Mouse (Mus musculus): ENCODE results near the gene Csk. TPM values are rescaled to one million over a fixed set of nuclear protein-coding genes. Genes with fewer than 3 reads are reported as not detected.

Gene Csk
- polyA plus RNA-seq, 1 experiment, result 30.7 TPM

DNA sequence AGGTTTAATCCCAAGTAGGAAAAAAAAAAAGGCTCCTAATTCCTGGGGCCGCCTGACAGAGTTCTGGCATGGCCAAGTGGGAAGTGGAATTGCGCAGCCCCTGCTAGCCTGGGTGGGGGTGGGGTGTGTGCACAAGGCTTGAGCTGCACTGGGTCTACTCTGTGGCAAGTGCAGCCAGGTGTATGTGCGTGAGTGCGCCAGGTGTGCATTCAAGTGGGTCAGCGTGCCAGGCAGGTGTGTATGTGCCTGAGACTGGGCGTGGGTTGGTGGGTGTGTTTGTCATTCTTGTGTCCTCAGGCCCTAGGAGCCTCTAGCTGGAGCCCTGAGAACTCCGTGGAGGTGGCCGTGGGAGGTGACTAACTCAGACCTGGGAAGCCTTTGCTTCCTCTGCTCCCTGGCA, 13.1 kb upstream of the Csk start:
- no peak for TF ChIP-seq CTCF (IDR thresholded peaks at IDR 0.05; ENCODE audit: low read depth, low read length)
- TF ChIP-seq POLR2A (IDR thresholded peaks at IDR 0.05; ENCODE audit: insufficient read depth, low read length), result no peak
- TF ChIP-seq EP300 (IDR thresholded peaks at IDR 0.05; ENCODE audit: insufficient read depth, low read depth, low read length), result no peak
- no peak overlapping the region for H3K27ac ChIP-seq (ENCODE audit: insufficient read depth, low read length)
- H3K36me3 ChIP-seq (ENCODE audit: control insufficient read depth, insufficient read depth, low read length, poor library complexity, severe bottlenecking), result no peaks in the 10 kb centered on the region
- H3K9me3 ChIP-seq (replicated peaks; ENCODE audit: control insufficient read depth, insufficient read depth, low read length, poor library complexity, severe bottlenecking), result no peaks in the 10 kb centered on the region
- H3K4me1 ChIP-seq (ENCODE audit: control insufficient read depth, insufficient read depth, low read length), result no peaks in the 10 kb centered on the region
- H3K4me3 ChIP-seq (ENCODE audit: low read depth, low read length), result no peak overlapping the region
- H3K9ac ChIP-seq (ENCODE audit: low read depth, poor library complexity, severe bottlenecking), result no peak overlapping the region
- no peaks in the 10 kb centered on the region for H3K27me3 ChIP-seq (ENCODE audit: control insufficient read depth, insufficient read depth, low read length, poor library complexity, severe bottlenecking)

DNA sequence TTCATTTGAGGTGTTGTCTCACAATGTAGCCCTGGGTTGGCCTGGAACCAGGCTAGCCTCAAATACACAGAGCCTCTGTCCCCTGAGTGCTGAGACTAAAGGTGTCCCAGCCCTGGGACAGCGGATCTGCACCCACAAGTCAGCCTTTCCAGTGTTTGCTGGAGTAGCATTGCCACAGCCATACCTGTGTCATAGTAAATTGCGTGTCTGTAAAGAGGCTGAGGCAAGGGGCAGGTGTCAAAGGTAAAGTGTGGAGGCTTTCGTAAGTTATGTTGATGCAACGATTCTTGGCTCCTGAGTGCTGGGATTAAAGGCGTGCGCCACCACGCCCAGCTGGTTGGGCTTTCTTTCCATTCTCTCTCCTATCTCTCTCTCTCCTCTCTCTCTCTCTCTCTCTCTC, 11.2 kb upstream of the Csk start:
- no peak overlapping the region for H3K4me3 ChIP-seq (ENCODE audit: low read depth, low read length)
- H3K27me3 ChIP-seq (ENCODE audit: control insufficient read depth, insufficient read depth, low read length, poor library complexity, severe bottlenecking), result no peaks in the 10 kb centered on the region
- no peaks in the 10 kb centered on the region for H3K36me3 ChIP-seq (ENCODE audit: control insufficient read depth, insufficient read depth, low read length, poor library complexity, severe bottlenecking)
- TF ChIP-seq EP300 (IDR thresholded peaks at IDR 0.05; ENCODE audit: insufficient read depth, low read depth, low read length), result no peak
- TF ChIP-seq CTCF (IDR thresholded peaks at IDR 0.05; ENCODE audit: low read depth, low read length), result no peak
- H3K4me1 ChIP-seq (ENCODE audit: control insufficient read depth, insufficient read depth, low read length), result no peaks in the 10 kb centered on the region
- H3K9me3 ChIP-seq (replicated peaks; ENCODE audit: control insufficient read depth, insufficient read depth, low read length, poor library complexity, severe bottlenecking), result no peaks in the 10 kb centered on the region
- H3K27ac ChIP-seq (ENCODE audit: insufficient read depth, low read length), result no peak overlapping the region
- H3K9ac ChIP-seq (ENCODE audit: low read depth, poor library complexity, severe bottlenecking), result no peak overlapping the region

DNA sequence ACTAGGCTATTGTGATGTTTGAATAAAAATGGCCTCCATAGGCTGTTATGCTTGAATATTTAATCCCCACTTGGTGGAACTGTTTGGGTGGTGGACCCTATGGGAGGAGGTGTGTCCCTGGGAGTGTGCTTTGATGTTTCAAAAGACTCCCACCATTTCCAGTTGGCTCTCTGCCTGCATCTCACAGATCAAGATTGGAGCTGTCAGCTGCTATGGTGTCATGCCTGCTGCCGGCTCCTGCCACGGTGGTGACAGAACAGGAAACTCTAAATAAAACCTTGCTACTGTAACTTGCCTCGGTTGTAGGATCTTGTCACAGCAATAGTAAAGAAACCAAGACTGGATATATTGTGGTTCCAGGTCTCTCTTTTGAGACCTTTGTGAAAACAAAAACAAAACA, 8.1 kb upstream of the Csk start:
- H3K9me3 ChIP-seq (replicated peaks; ENCODE audit: control insufficient read depth, insufficient read depth, low read length, poor library complexity, severe bottlenecking), result no peaks in the 10 kb centered on the region
- no peak overlapping the region for H3K4me3 ChIP-seq (ENCODE audit: low read depth, low read length)
- no peak overlapping the region for H3K9ac ChIP-seq (ENCODE audit: low read depth, poor library complexity, severe bottlenecking)
- no peak for TF ChIP-seq POLR2A (IDR thresholded peaks at IDR 0.05; ENCODE audit: insufficient read depth, low read length)
- no peak for TF ChIP-seq CTCF (IDR thresholded peaks at IDR 0.05; ENCODE audit: low read depth, low read length)
- no peak for TF ChIP-seq EP300 (IDR thresholded peaks at IDR 0.05; ENCODE audit: insufficient read depth, low read depth, low read length)
- no peaks in the 10 kb centered on the region for H3K36me3 ChIP-seq (ENCODE audit: control insufficient read depth, insufficient read depth, low read length, poor library complexity, severe bottlenecking)
- H3K27me3 ChIP-seq (ENCODE audit: control insufficient read depth, insufficient read depth, low read length, poor library complexity, severe bottlenecking), result no peaks in the 10 kb centered on the region
- H3K4me1 ChIP-seq (ENCODE audit: control insufficient read depth, insufficient read depth, low read length), result no peaks in the 10 kb centered on the region
- H3K27ac ChIP-seq (ENCODE audit: insufficient read depth, low read length), result no peak overlapping the region

DNA sequence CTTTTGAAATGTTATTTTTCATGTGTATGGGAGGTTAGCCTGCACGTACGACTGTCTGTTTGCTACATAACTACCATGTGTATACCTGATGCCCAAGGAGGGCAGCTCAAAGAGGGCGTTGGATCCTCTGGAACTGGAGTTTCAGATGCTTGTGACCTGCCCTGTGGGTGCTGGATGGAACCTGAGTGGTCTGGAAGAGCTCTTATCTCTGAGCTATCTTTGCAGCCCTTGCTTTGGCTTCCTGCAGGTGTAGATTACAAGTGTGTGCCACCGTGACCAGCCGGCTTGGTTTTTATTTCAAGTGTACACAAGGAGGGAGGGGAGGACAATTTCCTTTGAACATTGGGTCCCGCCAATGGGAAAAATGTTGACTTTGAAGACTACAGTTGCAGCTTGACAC, 7.1 kb upstream of the Csk start:
- no peaks in the 10 kb centered on the region for H3K4me1 ChIP-seq (ENCODE audit: control insufficient read depth, insufficient read depth, low read length)
- H3K4me3 ChIP-seq (ENCODE audit: low read depth, low read length), result no peak overlapping the region
- no peak overlapping the region for H3K27ac ChIP-seq (ENCODE audit: insufficient read depth, low read length)
- H3K9ac ChIP-seq (ENCODE audit: low read depth, poor library complexity, severe bottlenecking), result no peak overlapping the region
- H3K36me3 ChIP-seq (ENCODE audit: control insufficient read depth, insufficient read depth, low read length, poor library complexity, severe bottlenecking), result no peaks in the 10 kb centered on the region
- no peaks in the 10 kb centered on the region for H3K27me3 ChIP-seq (ENCODE audit: control insufficient read depth, insufficient read depth, low read length, poor library complexity, severe bottlenecking)
- TF ChIP-seq POLR2A (IDR thresholded peaks at IDR 0.05; ENCODE audit: insufficient read depth, low read length), result no peak
- no peak for TF ChIP-seq CTCF (IDR thresholded peaks at IDR 0.05; ENCODE audit: low read depth, low read length)
- TF ChIP-seq EP300 (IDR thresholded peaks at IDR 0.05; ENCODE audit: insufficient read depth, low read depth, low read length), result no peak
- no peaks in the 10 kb centered on the region for H3K9me3 ChIP-seq (replicated peaks; ENCODE audit: control insufficient read depth, insufficient read depth, low read length, poor library complexity, severe bottlenecking)

DNA sequence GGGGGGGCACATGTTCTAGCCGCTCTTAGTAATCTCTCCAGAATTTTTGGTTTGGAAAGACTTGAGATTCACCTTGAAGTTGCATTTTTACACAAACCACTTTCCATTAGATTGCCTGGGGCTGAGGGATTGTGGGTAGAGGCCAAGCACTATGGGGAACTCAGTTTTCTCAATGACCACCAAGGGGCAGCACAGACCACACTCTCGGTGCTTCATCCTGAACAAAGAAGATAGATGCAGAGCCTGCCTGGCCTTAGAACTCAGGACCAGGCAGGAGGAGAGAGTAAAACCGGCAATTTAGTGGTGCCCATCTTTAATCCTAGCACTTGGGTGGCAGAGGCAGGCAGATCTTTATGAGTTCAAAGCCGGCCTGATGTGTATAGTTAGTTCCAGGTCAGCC, 6.3 kb upstream of the Csk start:
- H3K4me3 ChIP-seq (ENCODE audit: low read depth, low read length), result no peak overlapping the region
- H3K9ac ChIP-seq (ENCODE audit: low read depth, poor library complexity, severe bottlenecking), result no peak overlapping the region
- no peak for TF ChIP-seq EP300 (IDR thresholded peaks at IDR 0.05; ENCODE audit: insufficient read depth, low read depth, low read length)
- peak; percentile 87 for TF ChIP-seq CTCF (IDR thresholded peaks at IDR 0.05; ENCODE audit: low read depth, low read length)
- no peaks in the 10 kb centered on the region for H3K9me3 ChIP-seq (replicated peaks; ENCODE audit: control insufficient read depth, insufficient read depth, low read length, poor library complexity, severe bottlenecking)
- no peaks in the 10 kb centered on the region for H3K4me1 ChIP-seq (ENCODE audit: control insufficient read depth, insufficient read depth, low read length)
- no peaks in the 10 kb centered on the region for H3K36me3 ChIP-seq (ENCODE audit: control insufficient read depth, insufficient read depth, low read length, poor library complexity, severe bottlenecking)
- no peaks in the 10 kb centered on the region for H3K27me3 ChIP-seq (ENCODE audit: control insufficient read depth, insufficient read depth, low read length, poor library complexity, severe bottlenecking)
- H3K27ac ChIP-seq (ENCODE audit: insufficient read depth, low read length), result no peak overlapping the region

DNA sequence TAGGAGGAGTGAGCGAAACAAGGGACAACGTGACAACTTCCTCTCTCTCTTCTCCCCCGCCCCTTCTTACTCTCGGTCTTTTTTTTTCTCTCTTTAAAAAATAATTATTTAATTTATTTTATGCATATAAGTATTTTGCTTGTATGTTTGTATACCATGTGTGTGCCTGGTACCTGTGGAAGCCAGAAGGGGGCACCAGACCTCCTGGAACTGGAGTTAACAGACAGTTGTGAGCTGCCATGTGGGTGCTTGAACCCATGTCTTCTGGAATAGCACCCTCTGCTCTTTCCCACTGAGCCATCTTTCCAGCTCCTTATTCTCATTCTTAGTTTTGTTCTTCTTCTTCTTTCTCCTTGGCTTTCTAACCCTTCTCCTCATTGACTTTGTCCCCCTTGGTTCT, 5.5 kb upstream of the Csk start:
- H3K4me1 ChIP-seq (ENCODE audit: control insufficient read depth, insufficient read depth, low read length), result peaks cover 1% of the 10 kb centered on the region
- no peaks in the 10 kb centered on the region for H3K36me3 ChIP-seq (ENCODE audit: control insufficient read depth, insufficient read depth, low read length, poor library complexity, severe bottlenecking)
- TF ChIP-seq EP300 (IDR thresholded peaks at IDR 0.05; ENCODE audit: insufficient read depth, low read depth, low read length), result no peak
- no peak for TF ChIP-seq POLR2A (IDR thresholded peaks at IDR 0.05; ENCODE audit: insufficient read depth, low read length)
- TF ChIP-seq CTCF (IDR thresholded peaks at IDR 0.05; ENCODE audit: low read depth, low read length), result peak; percentile 43
- H3K9ac ChIP-seq (ENCODE audit: low read depth, poor library complexity, severe bottlenecking), result no peak overlapping the region
- H3K27ac ChIP-seq (ENCODE audit: insufficient read depth, low read length), result no peak overlapping the region
- H3K27me3 ChIP-seq (ENCODE audit: control insufficient read depth, insufficient read depth, low read length, poor library complexity, severe bottlenecking), result no peaks in the 10 kb centered on the region
- no peaks in the 10 kb centered on the region for H3K9me3 ChIP-seq (replicated peaks; ENCODE audit: control insufficient read depth, insufficient read depth, low read length, poor library complexity, severe bottlenecking)
- no peak overlapping the region for H3K4me3 ChIP-seq (ENCODE audit: low read depth, low read length)

Data from ES-Bruce4 (cell line).